Mouse (Mus musculus): ENCODE data around the gene Kcnc1. TPM values are rescaled to one million over a fixed set of nuclear protein-coding genes. Genes with fewer than 3 reads are reported as not detected.

Gene Kcnc1
- polyA plus RNA-seq, 2 experiments, result under 0.01 TPM; not detected in 1

GRCm38 (mm10) chr7:46412823-46413222, 16.5 kb downstream of the Kcnc1 start:
- DNase-seq (ENCODE audit: low read depth in 3 of 3, low spot score in 3 of 3) (no peak), ATAC-seq (ENCODE audit: insufficient read depth) (no peak)
- Histone ChIP-seq H3K27ac (no peak overlapping the region), H3K27me3 (ENCODE audit: control insufficient read depth, insufficient read depth, low read length) (no peaks in the 10 kb centered on the region), H3K9ac (replicated peaks) (no peak overlapping the region), H3K36me3 (replicated peaks; ENCODE audit: control insufficient read depth, insufficient read depth, low read depth) (no peaks in the 10 kb centered on the region), H3K9me3 (ENCODE audit: control insufficient read depth, low read length) (no peaks in the 10 kb centered on the region), H3K4me3 (ENCODE audit: insufficient read depth in 1 of 2, low read depth in 2 of 2, low read length in 2 of 2) (no peak overlapping the region), H3K4me2 (ENCODE audit: low read depth) (no peak overlapping the region), H3K4me1 (replicated peaks; ENCODE audit: control insufficient read depth in 2 of 2, insufficient read depth in 2 of 2, low read length in 1 of 2) (no peaks in the 10 kb centered on the region)
- WGBS (ENCODE audit: insufficient replicate concordance), result 62% methylated on average over 5 of the region's 5 CpGs
- TF ChIP-seq CTCF (IDR thresholded peaks at IDR 0.05; ENCODE audit: low read depth) (no peak), EP300 (IDR thresholded peaks at IDR 0.05; ENCODE audit: low read depth) (no peak)

GRCm38 (mm10) chr7:46413959-46414725, 17.8 kb downstream of the Kcnc1 start:
- 54% methylated on average over 6 of the region's 6 CpGs for WGBS (ENCODE audit: insufficient replicate concordance)
- no peak for DNase-seq (ENCODE audit: low read depth in 3 of 3, low spot score in 3 of 3)

GRCm38 (mm10) chr7:46415818-46416425, 19.6 kb downstream of the Kcnc1 start:
- H3K4me3 ChIP-seq (ENCODE audit: insufficient read depth in 1 of 2, low read depth in 2 of 2, low read length in 2 of 2), result no peak overlapping the region
- 58% methylated on average over 14 of the region's 14 CpGs for WGBS (ENCODE audit: insufficient replicate concordance)
- no peak overlapping the region for H3K9ac ChIP-seq (replicated peaks)
- no peaks in the 10 kb centered on the region for H3K36me3 ChIP-seq (replicated peaks; ENCODE audit: control insufficient read depth, insufficient read depth, low read depth)
- TF ChIP-seq EP300 (IDR thresholded peaks at IDR 0.05; ENCODE audit: low read depth) (no peak), CTCF (IDR thresholded peaks at IDR 0.05; ENCODE audit: low read depth) (no peak)
- ATAC-seq (ENCODE audit: insufficient read depth) (no peak), DNase-seq (ENCODE audit: low read depth in 3 of 3, low spot score in 3 of 3) (no peak)
- no peaks in the 10 kb centered on the region for H3K27me3 ChIP-seq (ENCODE audit: control insufficient read depth, insufficient read depth, low read length)
- H3K4me2 ChIP-seq (ENCODE audit: low read depth), result no peak overlapping the region
- no peaks in the 10 kb centered on the region for H3K9me3 ChIP-seq (ENCODE audit: control insufficient read depth, low read length)
- no peak overlapping the region for H3K27ac ChIP-seq
- no peaks in the 10 kb centered on the region for H3K4me1 ChIP-seq (replicated peaks; ENCODE audit: control insufficient read depth in 2 of 2, insufficient read depth in 2 of 2, low read length in 1 of 2)

More at GRCm38 (mm10) chr7:46413959-46414725, 17.8 kb downstream of the Kcnc1 start:
- H3K4me3 ChIP-seq (ENCODE audit: insufficient read depth in 1 of 2, low read depth in 2 of 2, low read length in 2 of 2), result no peak overlapping the region
- ATAC-seq (ENCODE audit: insufficient read depth), result no peak
- H3K9me3 ChIP-seq (ENCODE audit: control insufficient read depth, low read length), result no peaks in the 10 kb centered on the region
- no peaks in the 10 kb centered on the region for H3K36me3 ChIP-seq (replicated peaks; ENCODE audit: control insufficient read depth, insufficient read depth, low read depth)
- TF ChIP-seq CTCF (IDR thresholded peaks at IDR 0.05; ENCODE audit: low read depth) (no peak), EP300 (IDR thresholded peaks at IDR 0.05; ENCODE audit: low read depth) (no peak)
- no peak overlapping the region for H3K9ac ChIP-seq (replicated peaks)
- no peak overlapping the region for H3K4me2 ChIP-seq (ENCODE audit: low read depth)
- no peak overlapping the region for H3K27ac ChIP-seq
- H3K27me3 ChIP-seq (ENCODE audit: control insufficient read depth, insufficient read depth, low read length), result no peaks in the 10 kb centered on the region
- no peaks in the 10 kb centered on the region for H3K4me1 ChIP-seq (replicated peaks; ENCODE audit: control insufficient read depth in 2 of 2, insufficient read depth in 2 of 2, low read length in 1 of 2)

DNA sequence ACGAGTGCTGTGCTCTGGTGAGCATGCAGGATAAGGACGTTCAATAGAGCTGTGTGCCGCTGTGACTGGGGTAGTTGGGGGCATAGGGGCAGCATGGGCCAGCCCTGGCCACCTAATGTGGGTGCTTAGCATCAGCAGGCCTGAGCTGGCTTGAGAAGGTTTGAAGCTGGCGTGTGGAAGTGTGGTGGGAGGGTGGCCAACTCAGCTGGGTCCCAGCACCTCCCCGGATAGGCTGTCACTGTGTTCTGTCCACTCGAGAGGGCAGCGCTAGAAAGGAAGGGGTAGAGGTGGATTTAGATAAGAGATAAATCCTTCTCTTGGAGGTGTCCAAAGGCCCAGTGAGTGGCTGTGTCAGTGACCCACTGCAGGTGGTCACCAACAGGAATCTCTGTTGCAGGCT, 21.2 kb downstream of the Kcnc1 start:
- Histone ChIP-seq H3K9me3 (ENCODE audit: control insufficient read depth, low read length) (no peaks in the 10 kb centered on the region), H3K36me3 (replicated peaks; ENCODE audit: control insufficient read depth, insufficient read depth, low read depth) (no peaks in the 10 kb centered on the region), H3K4me1 (replicated peaks; ENCODE audit: control insufficient read depth in 2 of 2, insufficient read depth in 2 of 2, low read length in 1 of 2) (no peaks in the 10 kb centered on the region), H3K4me2 (ENCODE audit: low read depth) (no peak overlapping the region), H3K9ac (replicated peaks) (no peak overlapping the region), H3K27ac (no peak overlapping the region), H3K27me3 (ENCODE audit: control insufficient read depth, insufficient read depth, low read length) (no peaks in the 10 kb centered on the region), H3K4me3 (ENCODE audit: insufficient read depth in 1 of 2, low read depth in 2 of 2, low read length in 2 of 2) (no peak overlapping the region)
- no peak for ATAC-seq (ENCODE audit: insufficient read depth)
- DNase-seq (ENCODE audit: low read depth in 3 of 3, low spot score in 3 of 3), result no peak
- TF ChIP-seq EP300 (IDR thresholded peaks at IDR 0.05; ENCODE audit: low read depth) (no peak), CTCF (IDR thresholded peaks at IDR 0.05; ENCODE audit: low read depth) (no peak)
- 51% methylated on average over 7 of the region's 7 CpGs for WGBS (ENCODE audit: insufficient replicate concordance)

- no peak overlapping the region for H3K27ac ChIP-seq
- no peak overlapping the region for H3K4me3 ChIP-seq (ENCODE audit: insufficient read depth in 1 of 2, low read depth in 2 of 2, low read length in 2 of 2)
- WGBS (ENCODE audit: insufficient replicate concordance), result 63% methylated on average over 16 of the region's 16 CpGs
- no peaks in the 10 kb centered on the region for H3K36me3 ChIP-seq (replicated peaks; ENCODE audit: control insufficient read depth, insufficient read depth, low read depth)
- DNase-seq (ENCODE audit: low read depth in 3 of 3, low spot score in 3 of 3) (no peak), ATAC-seq (ENCODE audit: insufficient read depth) (no peak)
- H3K9me3 ChIP-seq (ENCODE audit: control insufficient read depth, low read length), result no peaks in the 10 kb centered on the region
- H3K4me2 ChIP-seq (ENCODE audit: low read depth), result no peak overlapping the region
- H3K9ac ChIP-seq (replicated peaks), result no peak overlapping the region
- H3K27me3 ChIP-seq (ENCODE audit: control insufficient read depth, insufficient read depth, low read length), result no peaks in the 10 kb centered on the region
- no peaks in the 10 kb centered on the region for H3K4me1 ChIP-seq (replicated peaks; ENCODE audit: control insufficient read depth in 2 of 2, insufficient read depth in 2 of 2, low read length in 1 of 2)
- TF ChIP-seq CTCF (IDR thresholded peaks at IDR 0.05; ENCODE audit: low read depth), result no peak
- no peak for TF ChIP-seq EP300 (IDR thresholded peaks at IDR 0.05; ENCODE audit: low read depth)
Observed at GRCm38 (mm10) chr7:46418102-46418622, 21.9 kb downstream of the Kcnc1 start.

All from liver, embryonic 14.5 days (tissue).